ENCODE assay signal across 10 mouse cellular contexts in the genomic region with DNA sequence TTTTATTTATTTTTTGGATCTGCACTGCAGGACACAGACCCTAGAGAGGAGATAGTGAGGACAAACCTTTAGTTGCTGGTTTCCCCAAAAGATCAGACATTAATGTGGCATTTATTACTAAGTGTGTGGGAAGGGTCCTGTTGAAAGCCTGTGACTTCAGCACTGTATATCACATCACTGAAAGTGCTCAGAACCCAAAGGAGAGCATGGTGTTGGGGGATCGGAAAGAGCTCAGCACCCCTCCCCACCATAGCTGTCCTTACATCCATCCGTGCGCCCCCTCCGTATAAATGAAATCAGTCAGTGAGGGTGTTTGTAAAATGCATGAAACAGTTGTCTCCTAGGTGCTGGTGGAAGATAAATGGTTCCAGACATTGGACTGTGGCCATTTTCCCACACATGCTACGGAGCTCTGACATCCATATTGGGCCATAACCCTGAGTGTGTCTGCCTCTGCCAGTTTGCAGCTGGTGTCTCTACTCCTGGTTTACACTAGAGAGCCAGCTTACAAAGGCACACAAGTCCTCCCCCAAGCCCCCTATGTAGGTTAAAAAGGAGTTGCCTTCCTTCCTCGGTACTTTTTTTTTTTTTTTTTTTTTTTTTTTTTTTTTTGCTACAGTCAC.
A peak's percentile ranks its signal among the peaks of the same experiment; 100 is the strongest.
DNase-seq lines count a peak whose midpoint lies in the region; ATAC-seq lines count a peak whose summit lies in the region.
"Had no signal": no experiment of that assay in that cellular context is flagged by ENCODE, and none has a peak within 500 bp of the region (broad histone marks: within the 10 kb centered on the region; RNA-seq: fewer than 3 reads in every experiment).

No protein-coding gene starts in this region.

- H3K9ac ChIP-seq in kidney, embryonic 16.5 days (replicated peaks; ENCODE audit: low read length): 0 out of 2 replicates have a peak overlapping the region, but pooled peaks have one; percentile 44
- H3K9ac ChIP-seq in embryonic facial prominence, embryonic 13.5 days: no peak overlapping the region
- H3K9ac ChIP-seq in hindbrain, embryonic 15.5 days: no peak overlapping the region
- H3K9ac ChIP-seq: liver, embryonic 15.5 days had no signal

- peaks cover 7% of the 10 kb centered on the region; the same call in 1 of the 2 replicates for H3K4me1 ChIP-seq in kidney, embryonic 16.5 days (ENCODE audit: insufficient read depth, low read length)
- peaks cover 25% of the 10 kb centered on the region for H3K4me1 ChIP-seq in embryonic facial prominence, embryonic 13.5 days
- H3K4me1 ChIP-seq in hindbrain, embryonic 15.5 days (replicated peaks): 0 out of 2 replicates have a peak, but pooled peaks cover 5% of the 10 kb centered on the region
- H3K4me1 ChIP-seq: liver, embryonic 15.5 days had no signal

- no peak for ATAC-seq in kidney, embryonic 16.5 days (ENCODE audit: low FRiP score, low TSS enrichment)
- ATAC-seq in embryonic facial prominence, embryonic 13.5 days (ENCODE audit: insufficient number of reproducible peaks, insufficient read depth, low FRiP score, low TSS enrichment, low read depth): no peak
- peak; percentile 63; the same call in 1 of the 2 replicates for ATAC-seq in hindbrain, embryonic 15.5 days (ENCODE audit: low FRiP score, low read depth)

- DNase-seq in kidney, postnatal 25 days: no peak
- DNase-seq in lung, postnatal 4 days: peak; percentile 48 to 66
- DNase-seq in testis, postnatal 14 days (ENCODE audit: low spot score): no peak
- DNase-seq in yolk sac, embryonic 10.5 days (ENCODE audit: low spot score): no peak
- DNase-seq in adrenal gland, postnatal 25 days: no peak
- DNase-seq: spleen, adult 18-20 months had no signal

- peak overlapping the region; percentile 45 for H3K4me2 ChIP-seq in kidney, embryonic 16.5 days (replicated peaks; ENCODE audit: low read depth, low read length)
- peak overlapping the region; percentile 45 for H3K4me2 ChIP-seq in embryonic facial prominence, embryonic 13.5 days
- peak overlapping the region; percentile 12; the same call in 1 of the 2 replicates for H3K4me2 ChIP-seq in hindbrain, embryonic 15.5 days
- H3K4me2 ChIP-seq: liver, embryonic 15.5 days had no signal

- WGBS in kidney, embryonic 16.5 days: 57% methylated on average over 6 of the region's 6 CpGs
- WGBS in embryonic facial prominence, embryonic 13.5 days: 27% methylated on average over 6 of the region's 6 CpGs
- WGBS in hindbrain, embryonic 15.5 days: 41% methylated on average over 6 of the region's 6 CpGs

- H3K27ac ChIP-seq in kidney, embryonic 16.5 days (ENCODE audit: low read length): 0 out of 2 replicates have a peak overlapping the region, but pooled peaks have one; percentile 18
- 0 out of 2 replicates have a peak overlapping the region, but pooled peaks have one; percentile 29 for H3K27ac ChIP-seq in embryonic facial prominence, embryonic 13.5 days
- no peak overlapping the region for H3K27ac ChIP-seq in hindbrain, embryonic 15.5 days (replicated peaks)
- H3K27ac ChIP-seq: liver, embryonic 15.5 days had no signal

- peaks cover 3% of the 10 kb centered on the region; the same call in 1 of the 2 replicates for H3K9me3 ChIP-seq in kidney, embryonic 16.5 days (ENCODE audit: low read length)
- H3K9me3 ChIP-seq in embryonic facial prominence, embryonic 13.5 days: no peaks in the 10 kb centered on the region
- H3K9me3 ChIP-seq in hindbrain, embryonic 15.5 days: no peaks in the 10 kb centered on the region
- H3K9me3 ChIP-seq: liver, embryonic 15.5 days had no signal

- H3K36me3 ChIP-seq in kidney, embryonic 16.5 days (ENCODE audit: insufficient read depth, low read length): no peaks in the 10 kb centered on the region
- H3K36me3 ChIP-seq in embryonic facial prominence, embryonic 13.5 days: no peaks in the 10 kb centered on the region
- H3K36me3 ChIP-seq in hindbrain, embryonic 15.5 days: no peaks in the 10 kb centered on the region
- H3K36me3 ChIP-seq: liver, embryonic 15.5 days had no signal

- H3K27me3 ChIP-seq in kidney, embryonic 16.5 days (ENCODE audit: insufficient read depth, low read length): no peaks in the 10 kb centered on the region
- H3K27me3 ChIP-seq in embryonic facial prominence, embryonic 13.5 days: no peaks in the 10 kb centered on the region
- H3K27me3 ChIP-seq in hindbrain, embryonic 15.5 days: no peaks in the 10 kb centered on the region
- H3K27me3 ChIP-seq: liver, embryonic 15.5 days had no signal

- peak overlapping the region; percentile 31 for H3K4me3 ChIP-seq in kidney, embryonic 16.5 days (ENCODE audit: low read length)
- peak overlapping the region; percentile 0; the same call in 1 of the 2 replicates for H3K4me3 ChIP-seq in embryonic facial prominence, embryonic 13.5 days
- no peak overlapping the region for H3K4me3 ChIP-seq in hindbrain, embryonic 15.5 days
- H3K4me3 ChIP-seq: liver, embryonic 15.5 days had no signal

Comparison
In these comparisons a context has a peak if more than half of its experiments do, and no peak if none do; other contexts are left out.
1. DNase-seq: peak in lung, postnatal 4 days (2 of 2); none in kidney, postnatal 25 days (0 of 2), testis, postnatal 14 days (single experiment), yolk sac, embryonic 10.5 days (single experiment) and adrenal gland, postnatal 25 days (single experiment).
2. Peak in every context shown above with its lines, with median percentiles within 50 percentile points of each other: H3K4me2 ChIP-seq.